Mouse (Mus musculus): ENCODE measurements at regions not wholly inside any gene's neighbourhood (a gene's known extent, or its start where the extent isn't known, plus 50 kb on each side); places are given as distances from the start of the nearest gene placed in this dataset.
"Not testable (repeated sequence)": the region's sequence is repeated elsewhere in the genome, so short reads cannot be mapped to it uniquely, and the experiment has no call there.

GRCm38 (mm10) chr17:94826415-94826814 is 76.6 kb upstream of the Mettl4 start:
- not testable (repeated sequence) for TF ChIP-seq ZC3H11A (IDR thresholded peaks at IDR 0.05; ENCODE audit: borderline replicate concordance, low read depth, low read length); MAFK (IDR thresholded peaks at IDR 0.05; ENCODE audit: insufficient read depth, low read depth, low read length)
